In the genomic region with DNA sequence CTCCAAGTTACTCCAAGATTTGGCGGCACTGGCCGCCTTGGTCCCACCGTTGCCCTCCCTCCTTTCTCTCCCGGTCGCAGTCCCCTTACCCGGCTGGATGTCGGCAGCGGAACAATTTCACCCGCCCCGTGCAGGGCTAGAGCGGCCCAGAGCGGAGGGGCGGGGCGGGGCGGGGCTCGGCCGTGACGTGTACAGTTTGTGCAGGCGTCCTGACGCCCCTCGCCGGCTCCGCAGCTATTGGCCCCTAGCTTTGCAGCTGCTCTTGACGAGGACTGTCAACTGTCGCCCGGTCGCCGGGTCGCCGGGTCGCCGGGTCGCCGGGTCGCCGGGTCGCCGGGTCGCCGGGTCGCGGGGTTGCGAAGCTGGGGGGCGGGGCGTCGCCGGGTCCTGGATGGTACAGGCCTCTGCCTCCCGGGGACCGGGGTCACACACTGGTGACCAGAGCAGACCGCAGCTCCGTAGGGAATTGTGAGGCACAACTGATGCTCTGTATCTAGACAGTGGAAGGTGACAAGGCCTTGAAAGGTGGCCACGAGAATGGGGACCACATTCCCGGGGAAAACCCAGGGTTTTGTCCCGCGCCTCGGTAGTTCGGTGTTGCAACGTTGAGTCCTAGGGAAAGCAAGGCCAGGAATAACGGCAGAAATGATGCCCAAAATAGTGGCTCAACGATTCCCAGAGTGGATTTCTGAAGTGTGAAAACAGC, we compare ENCODE assay signal across 8 mouse cellular contexts. TPM values are rescaled to one million over a fixed set of nuclear protein-coding genes. Genes with fewer than 3 reads are reported as not detected.
DNase-seq lines count a peak whose midpoint lies in the region; ATAC-seq and TF ChIP-seq lines count a peak whose summit lies in the region.

Suox (minus strand) TSS at position 311 of the 706 bp plus-strand sequence.

- H3K27ac ChIP-seq in cerebellum, adult 2 months (ENCODE audit: insufficient read depth, low read length) = peak within 1 kb of the TSS; percentile 68
- peak within 1 kb of the TSS; percentile 69 for H3K27ac ChIP-seq in lung, embryonic 14.5 days (ENCODE audit: low read depth)

- TF ChIP-seq CTCF in G1E (IDR thresholded peaks at IDR 0.05; ENCODE audit: low read depth, low read length) = no peak
- no peak for TF ChIP-seq CTCF in cerebellum, adult 2 months (IDR thresholded peaks at IDR 0.05; ENCODE audit: borderline replicate concordance, insufficient read depth, low read depth, low read length)
- TF ChIP-seq CTCF in lung, embryonic 14.5 days (IDR thresholded peaks at IDR 0.05; ENCODE audit: low read depth) = no peak

- H3K9me3 ChIP-seq in G1E (replicated peaks) = no peaks in the 10 kb centered on the region
- no peaks in the 10 kb centered on the region for H3K9me3 ChIP-seq in lung, embryonic 14.5 days (ENCODE audit: low read depth, low read length)

- H3K4me1 ChIP-seq in G1E (ENCODE audit: insufficient read depth, low read depth, low read length) = peaks cover 19% of the 10 kb centered on the region
- H3K4me1 ChIP-seq in cerebellum, adult 2 months (ENCODE audit: control insufficient read depth, insufficient read depth, low read length) = peaks cover 2% of the 10 kb centered on the region; the same call in 1 of the 2 replicates
- 0 out of 2 replicates have a peak, but pooled peaks cover 6% of the 10 kb centered on the region for H3K4me1 ChIP-seq in lung, embryonic 14.5 days (ENCODE audit: insufficient read depth)

- DNase-seq in G1E (ENCODE audit: low spot score) = peak; percentile 75
- DNase-seq in cerebellum, adult 2 months = peak; percentile 84 to 88
- peak; percentile 70 for DNase-seq in forelimb bud, embryonic 11.5 days (ENCODE audit: low read depth, low spot score)
- peak; percentile 81 for DNase-seq in heart, postnatal 4 days
- DNase-seq in layer of hippocampus, adult 8-10 months (ENCODE audit: low spot score in 2 of 2) = peak; percentile 76 to 78
- DNase-seq in lung, embryonic 14.5 days = peak; percentile 93
- DNase-seq in testis, postnatal 14 days (ENCODE audit: low spot score) = peak; percentile 82

- peak within 1 kb of the TSS; percentile 52 for H3K9ac ChIP-seq in lung, embryonic 14.5 days

- peak within 1 kb of the TSS; percentile 96 for H3K4me2 ChIP-seq in lung, embryonic 14.5 days

- peaks cover under 1% of the 10 kb centered on the region; the same call in 1 of the 2 replicates for H3K27me3 ChIP-seq in G1E (ENCODE audit: insufficient read depth, low read length)
- H3K27me3 ChIP-seq in cerebellum, adult 2 months (ENCODE audit: control insufficient read depth, insufficient read depth, low read length) = no peaks in the 10 kb centered on the region
- H3K27me3 ChIP-seq in lung, embryonic 14.5 days (ENCODE audit: insufficient read depth, low read length) = no peaks in the 10 kb centered on the region

- peaks cover 21% of the 10 kb centered on the region for H3K36me3 ChIP-seq in G1E (replicated peaks)
- H3K36me3 ChIP-seq in lung, embryonic 14.5 days (ENCODE audit: insufficient read depth) = peaks cover 4% of the 10 kb centered on the region; the same call in 1 of the 2 replicates

- under 1% methylated on average over 52 of the region's 60 CpGs for WGBS in cerebellum, adult 2 months
- 1% methylated on average over 60 of the region's 60 CpGs for WGBS in lung, embryonic 14.5 days

- TF ChIP-seq POLR2A in cerebellum, adult 2 months (IDR thresholded peaks at IDR 0.05; ENCODE audit: borderline replicate concordance, insufficient read depth, low read length) = peak; percentile 64; the same call in 1 of the 2 replicates

- peak within 1 kb of the TSS; percentile 74 for H3K4me3 ChIP-seq in G1E (ENCODE audit: low read depth, low read length)
- peak within 1 kb of the TSS; percentile 72 for H3K4me3 ChIP-seq in cerebellum, adult 2 months (replicated peaks; ENCODE audit: insufficient read depth, low read depth, low read length)
- peak within 1 kb of the TSS; percentile 61 for H3K4me3 ChIP-seq in lung, embryonic 14.5 days (ENCODE audit: low read depth, low read length)

- ATAC-seq in G1E (ENCODE audit: extremely low read depth, insufficient number of reproducible peaks, low FRiP score, poor library complexity, severe bottlenecking) = peak; percentile 86
- peak; percentile 96 for ATAC-seq in lung, embryonic 14.5 days (ENCODE audit: insufficient read depth)
- peak; percentile 73 for ATAC-seq in neutrophil, adult 5-6 weeks (ENCODE audit: extremely low read depth, insufficient number of reproducible peaks, low FRiP score, poor library complexity, severe bottlenecking)

RNA-seq across cellular contexts. Expression of gene Suox, which starts in this region (rescaled TPM):
- total RNA-seq in G1E (2014; fragmentation: Nextera tagmentation) = 4.6 and 8.7 TPM in 2 replicates
- 8.1 and 8.4 TPM in 2 replicates for total RNA-seq in G1E (2017)
- polyA plus RNA-seq in G1E (2012) = 0.96 and 1.7 TPM in 2 replicates
- polyA plus RNA-seq in cerebellum, adult 2 months (2012; rRNA removed) = 15.6 and 17.9 TPM in 2 replicates
- 10 to 100 TPM; 11.6 to 12.1 TPM for total RNA-seq in heart, postnatal 4 days (2021)
- total RNA-seq in layer of hippocampus, adult 8-10 months (2022) = 10 to 100 TPM; 12.0 to 16.6 (median 14.3) TPM
- polyA plus RNA-seq in lung, embryonic 14.5 days (2014; fragmentation: Nextera tagmentation; extraction: Ambion mirVana) = 9.3 and 9.8 TPM in 2 replicates
- 4.3 and 6.2 TPM in 2 replicates for total RNA-seq in neutrophil, adult 5-6 weeks (2017)

Comparison
In these comparisons a context has a peak if more than half of its experiments do, and no peak if none do; other contexts are left out.
1. Peak in every context shown above with its lines: DNase-seq, ATAC-seq, H3K4me3 ChIP-seq and H3K27ac ChIP-seq.